Mouse (Mus musculus): ENCODE results near the gene Ddx55.

- TF ChIP-seq POLR2A (IDR thresholded peaks at IDR 0.05; ENCODE audit: control insufficient read depth, low read depth, low read length) (no peak), CTCF (IDR thresholded peaks at IDR 0.05; ENCODE audit: control insufficient read depth, insufficient read depth, insufficient replicate concordance, low read depth, low read length) (no peak)
Observed at GRCm38 (mm10) chr5:124610965-124611364, 58.3 kb downstream of the Ddx55 start.

Measured in testis, adult 2 months (tissue).